Mouse (Mus musculus): ENCODE results near the gene Adamts5.
A peak's percentile ranks its signal among the peaks of the same experiment; 100 is the strongest.

The Adamts5 gene

DNA sequence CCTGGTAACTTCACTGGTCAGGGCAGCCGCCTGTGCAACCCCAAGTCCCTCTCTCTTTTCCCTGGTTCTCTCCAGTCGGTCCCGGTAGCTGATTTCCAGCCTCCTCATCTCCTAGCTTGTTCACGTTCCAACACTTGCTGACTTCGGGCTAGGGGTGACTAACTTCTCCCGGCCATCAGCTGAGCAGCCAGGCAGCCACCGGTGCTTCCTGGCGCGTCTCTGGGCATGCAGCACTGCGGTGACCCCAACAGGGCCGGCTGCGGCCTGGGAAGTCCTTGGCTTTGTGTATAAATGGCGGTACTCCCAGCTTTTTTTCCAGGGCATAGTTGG is at the start of gene Adamts5:
TSS of gene Adamts5 (minus strand) at position 248 of the 330 bp plus-strand sequence.
- DNase-seq: peak in 1 of 2 experiments; percentile 45

DNA sequence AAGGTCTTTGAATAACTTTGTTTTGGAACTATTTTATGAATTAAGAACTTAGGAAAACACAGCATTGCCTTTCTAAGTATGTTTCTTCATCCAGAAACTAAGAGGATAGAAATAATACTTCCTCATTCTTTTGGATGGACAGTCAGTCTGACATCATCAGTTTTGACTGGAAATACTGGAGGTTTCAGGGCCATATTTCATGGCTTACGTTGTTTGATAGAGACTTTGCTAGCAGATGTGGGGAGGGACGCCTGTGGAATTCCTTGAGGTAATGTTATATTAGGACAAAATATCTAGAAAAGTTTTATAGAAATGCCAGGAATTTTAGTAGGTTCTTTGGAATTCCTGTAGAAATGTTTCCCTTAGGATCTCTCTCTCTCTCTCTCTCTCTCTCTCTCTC is 48.7 kb upstream of the Adamts5 start:
- no peak for DNase-seq

DNA sequence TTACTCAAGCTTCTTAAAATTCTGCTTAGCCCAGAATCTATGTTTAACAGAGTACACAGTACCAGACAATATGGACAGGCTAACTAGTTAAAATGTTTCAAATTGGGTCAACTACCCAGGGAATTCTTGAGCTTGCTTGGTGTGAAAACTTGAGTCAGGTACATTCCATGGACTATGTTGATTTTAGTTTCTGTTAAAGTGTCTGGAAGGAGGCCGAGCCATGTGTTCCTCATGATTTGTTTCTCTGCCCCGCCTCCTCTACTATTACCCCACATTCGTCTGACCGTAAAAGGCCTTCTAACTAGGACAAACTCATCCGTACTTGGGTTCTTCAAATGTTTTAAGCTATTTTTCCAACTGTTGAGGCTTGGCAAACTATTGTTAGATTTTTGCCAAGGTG is 24.4 kb upstream of the Adamts5 start:
- peak; percentile 5 to 38 for DNase-seq

- DNase-seq: no peak
Measured at GRCm38 (mm10) chr16:85922454-85922853, 20.8 kb upstream of the Adamts5 start.

DNA sequence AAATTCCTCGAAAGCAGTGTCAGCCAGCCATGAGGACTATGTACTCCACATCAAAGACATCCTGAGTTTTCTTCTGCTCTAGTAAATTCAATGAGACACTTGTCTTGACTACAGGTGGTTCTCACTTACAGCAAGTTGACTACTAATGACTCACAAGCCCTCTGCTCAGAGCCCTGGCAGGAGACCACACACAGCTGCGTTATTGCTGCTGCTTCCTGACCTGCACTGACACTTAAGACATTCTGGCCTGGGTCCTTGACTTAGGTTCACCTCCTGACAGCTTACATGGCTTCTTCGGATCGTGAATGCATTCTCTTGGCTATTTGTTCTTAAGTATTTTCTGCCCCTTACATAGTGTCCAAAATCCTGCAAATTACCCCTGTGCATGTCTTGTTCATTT is 18.5 kb upstream of the Adamts5 start:
- no peak for DNase-seq

GRCm38 (mm10) chr16:85900702-85901580 is 687 bp downstream of the Adamts5 start:
- peak; percentile 28 to 67 for DNase-seq

- peak; percentile 13 to 53 for DNase-seq
Measured at GRCm38 (mm10) chr16:85899790-85900587, 1.6 kb downstream of the Adamts5 start.

DNA sequence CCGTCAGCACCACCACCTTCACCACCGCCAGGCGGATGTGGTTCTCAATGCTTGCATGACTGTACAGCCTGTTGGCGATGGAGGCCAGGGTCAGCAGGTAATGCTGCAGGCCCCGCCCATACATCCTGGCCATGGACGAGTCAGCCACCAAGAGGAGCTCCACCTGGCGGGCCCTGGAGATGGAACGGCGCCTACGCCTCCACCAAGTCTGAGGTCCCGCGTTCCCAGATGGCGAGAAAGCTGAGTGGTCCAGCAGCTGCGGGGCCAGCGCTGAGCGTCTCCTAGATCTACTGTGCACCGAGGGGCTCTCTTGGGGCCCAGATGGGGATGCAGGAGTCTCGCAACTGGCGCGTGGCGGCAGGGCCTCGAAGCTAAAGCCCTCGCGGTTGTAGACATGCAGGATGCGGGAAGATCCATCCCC is 2.3 kb downstream of the Adamts5 start:
- DNase-seq: peak; percentile 12 to 60

DNA sequence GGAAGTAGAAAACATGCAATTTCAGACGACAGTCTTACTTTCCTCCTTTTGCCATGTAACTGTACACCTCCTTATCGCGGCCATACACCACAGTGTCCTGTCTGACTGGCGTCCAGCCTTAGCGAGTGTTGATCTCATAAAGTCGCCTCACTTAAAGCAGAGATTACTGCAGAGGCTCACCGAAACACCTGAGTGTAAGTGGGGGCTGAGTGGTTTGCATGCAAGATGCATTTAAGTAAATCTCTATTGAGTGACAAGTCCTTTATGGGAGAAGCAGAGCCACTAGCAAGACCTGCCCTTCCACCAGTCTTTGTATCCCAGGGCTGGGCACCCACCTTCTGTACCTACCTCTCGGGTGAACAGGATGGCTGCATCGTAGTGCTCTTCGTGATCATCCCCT is 2.8 kb downstream of the Adamts5 start:
- DNase-seq: no peak

DNA sequence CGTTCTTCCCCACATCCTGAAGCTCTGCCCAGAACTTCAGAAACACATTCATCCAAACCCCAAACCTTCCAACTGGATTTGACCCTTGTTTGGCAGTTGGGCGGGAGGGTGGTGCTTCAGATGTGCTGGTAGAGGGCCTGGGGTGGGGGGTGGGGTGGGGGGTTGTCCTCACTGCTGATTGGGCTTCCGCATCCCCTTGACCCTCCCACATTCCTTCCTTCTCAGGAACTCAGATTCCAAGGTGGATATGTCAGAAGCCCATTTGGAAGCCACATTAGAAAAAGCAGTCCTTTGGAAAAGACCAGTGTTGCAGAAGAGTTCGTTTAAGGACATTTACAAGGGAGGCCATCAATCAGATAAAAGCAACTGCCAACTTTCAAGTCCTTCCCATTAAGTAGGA is 3.2 kb downstream of the Adamts5 start:
- DNase-seq: peak; percentile 26 to 27

- DNase-seq: no peak
Measured at GRCm38 (mm10) chr16:85897854-85898253, 3.8 kb downstream of the Adamts5 start.

GRCm38 (mm10) chr16:85895948-85896347 is 5.7 kb downstream of the Adamts5 start:
- no peak for DNase-seq

DNA sequence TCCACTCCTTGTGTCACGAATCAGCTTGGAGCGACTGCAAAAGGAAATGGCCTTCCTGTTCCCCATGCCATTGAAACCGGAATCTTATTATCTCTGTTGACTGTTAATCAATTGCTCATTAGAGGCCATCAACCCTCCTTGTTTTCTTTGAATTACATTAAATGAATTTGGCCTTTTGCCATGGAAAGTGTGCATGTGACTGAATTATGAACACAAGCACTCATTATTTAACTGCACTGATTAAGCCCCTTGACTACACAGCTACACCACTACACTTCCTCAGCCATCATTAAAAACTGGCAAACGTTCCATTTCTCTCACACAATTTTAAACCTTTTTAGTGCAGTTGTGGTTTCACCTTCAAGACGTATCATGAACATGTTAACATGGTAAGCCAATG is 11.8 kb downstream of the Adamts5 start:
- DNase-seq: no peak

DNA sequence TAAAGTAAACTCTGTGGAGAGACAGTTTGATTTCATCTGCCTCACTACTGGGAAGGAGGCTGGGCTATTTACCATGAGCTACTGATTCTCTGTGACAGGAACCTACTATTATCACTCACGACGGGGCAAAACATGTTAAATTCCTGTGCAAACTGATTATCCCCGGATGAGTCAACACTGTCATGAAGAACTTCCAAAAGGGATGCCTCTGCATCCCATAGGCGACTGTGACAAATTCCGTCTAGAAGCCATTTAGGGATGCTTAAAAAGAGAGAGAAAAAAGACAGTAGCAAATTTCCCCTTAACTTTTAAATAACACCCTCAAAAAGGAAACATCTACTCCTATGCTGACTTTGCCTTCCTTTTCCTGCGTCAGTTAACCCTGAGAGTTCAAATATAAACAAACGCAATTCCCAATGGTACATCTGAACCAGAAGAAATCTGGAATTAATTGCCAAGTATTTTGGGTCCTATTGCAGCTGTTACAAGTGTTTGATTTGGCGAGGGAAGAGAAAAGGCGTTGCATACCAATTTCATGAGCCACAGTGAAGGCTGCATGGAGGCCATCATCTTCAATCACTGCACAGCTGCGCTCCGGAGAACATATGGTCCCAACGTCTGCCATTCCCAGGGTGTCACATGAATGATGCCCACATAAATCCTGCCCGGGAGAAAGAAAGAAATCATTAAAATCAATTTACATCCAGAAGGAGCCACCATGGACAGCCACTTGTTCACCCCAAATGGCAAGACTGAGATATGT is 14.2 kb downstream of the Adamts5 start:
- DNase-seq: no peak

- no peak for DNase-seq
Measured at GRCm38 (mm10) chr16:85879075-85879474, 22.6 kb downstream of the Adamts5 start.

GRCm38 (mm10) chr16:85874141-85874540 is 27.5 kb downstream of the Adamts5 start:
- no peak for DNase-seq

- peak in 1 of 2 experiments; percentile 4 for DNase-seq
Measured at GRCm38 (mm10) chr16:85871971-85872370, 29.7 kb downstream of the Adamts5 start.

DNA sequence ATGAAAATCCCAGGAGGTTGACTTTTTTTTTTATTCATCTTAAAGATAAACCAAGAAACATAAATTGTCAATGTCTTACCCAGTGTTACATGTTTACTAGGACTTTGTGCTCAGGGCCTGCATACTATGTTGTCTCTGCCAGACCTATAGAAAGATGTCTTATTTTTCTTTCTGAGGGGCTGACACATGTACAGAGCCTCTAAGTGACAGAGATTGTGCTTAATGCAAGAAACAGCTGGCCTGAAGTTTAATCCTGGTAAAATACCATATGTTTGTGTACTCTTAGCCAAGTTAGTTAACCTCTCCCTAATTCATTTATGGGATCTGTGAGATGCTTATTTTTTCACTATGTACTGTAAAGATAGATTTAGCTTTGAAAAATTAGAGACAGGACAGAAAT is 30.4 kb downstream of the Adamts5 start:
- no peak for DNase-seq

- no peak for DNase-seq
Measured at GRCm38 (mm10) chr16:85864691-85865389, 36.8 kb downstream of the Adamts5 start.

DNA sequence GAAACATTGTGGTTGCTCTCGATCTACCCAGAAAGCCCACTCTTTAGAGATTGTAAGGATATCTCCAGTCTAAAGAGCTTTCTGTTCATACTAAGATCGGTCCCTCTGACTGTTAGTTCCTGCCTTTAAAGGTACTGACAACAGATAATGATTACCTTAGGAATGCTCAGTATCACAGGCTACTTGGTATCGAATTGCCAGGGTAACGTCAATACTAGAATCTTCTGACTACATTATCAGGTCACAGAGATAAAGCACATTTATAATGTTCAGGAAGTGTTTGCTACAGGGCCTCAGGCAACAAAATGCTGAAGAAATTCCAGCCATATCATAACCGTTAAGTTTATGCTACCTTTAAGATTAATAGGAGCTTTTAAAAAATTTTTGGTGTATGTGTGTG is 47.1 kb downstream of the Adamts5 start:
- DNase-seq: no peak

DNA sequence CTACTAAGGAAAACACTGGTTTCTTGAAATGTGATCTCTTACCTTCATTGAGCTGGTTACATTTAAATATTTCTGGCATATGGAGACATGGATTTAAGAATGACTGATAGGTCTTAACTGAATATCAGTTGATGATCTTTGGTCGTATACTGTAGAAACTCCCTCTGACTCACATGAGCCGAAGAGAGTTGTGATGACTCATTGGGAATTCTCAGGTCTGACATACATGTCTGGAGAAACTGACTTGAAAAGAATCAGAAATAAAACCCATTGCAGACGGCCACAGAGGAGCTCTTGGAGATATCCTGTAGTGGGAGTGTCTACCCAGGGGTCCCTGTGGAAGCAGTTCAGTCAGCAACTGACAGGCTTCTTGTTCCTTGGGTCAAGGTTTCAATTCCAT is 74.6 kb downstream of the Adamts5 start:
- no peak for DNase-seq

DNA sequence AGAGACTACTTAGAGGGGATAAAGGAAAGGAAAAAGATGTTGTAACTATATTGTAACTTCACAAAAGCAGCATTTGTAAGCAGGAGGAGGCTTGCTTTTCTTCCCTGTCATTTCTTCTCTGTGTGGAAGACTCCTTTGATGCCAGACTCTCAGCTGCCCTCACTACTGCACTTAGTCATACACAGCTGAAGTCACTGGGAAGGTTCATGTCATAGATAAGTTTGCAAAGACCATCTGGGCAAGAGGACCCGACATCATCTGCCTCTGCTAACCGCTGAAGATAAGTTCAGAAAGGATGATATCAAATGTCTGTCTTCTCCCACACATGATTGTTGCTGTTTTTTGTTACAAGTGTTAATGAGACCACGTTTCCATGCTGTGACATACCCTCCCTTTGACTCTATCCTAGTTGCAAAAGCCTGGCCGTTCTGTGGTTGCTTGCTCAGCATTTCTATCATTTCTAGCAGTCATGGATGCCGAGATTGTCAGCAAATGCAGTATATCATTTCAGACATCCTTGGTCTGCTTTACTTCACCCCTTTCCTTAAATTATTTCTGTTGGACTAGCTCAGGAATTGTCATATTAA is 79.2 kb downstream of the Adamts5 start:
- DNase-seq: no peak
